ENCODE assay signal across 12 mouse cellular contexts in the genomic region with DNA sequence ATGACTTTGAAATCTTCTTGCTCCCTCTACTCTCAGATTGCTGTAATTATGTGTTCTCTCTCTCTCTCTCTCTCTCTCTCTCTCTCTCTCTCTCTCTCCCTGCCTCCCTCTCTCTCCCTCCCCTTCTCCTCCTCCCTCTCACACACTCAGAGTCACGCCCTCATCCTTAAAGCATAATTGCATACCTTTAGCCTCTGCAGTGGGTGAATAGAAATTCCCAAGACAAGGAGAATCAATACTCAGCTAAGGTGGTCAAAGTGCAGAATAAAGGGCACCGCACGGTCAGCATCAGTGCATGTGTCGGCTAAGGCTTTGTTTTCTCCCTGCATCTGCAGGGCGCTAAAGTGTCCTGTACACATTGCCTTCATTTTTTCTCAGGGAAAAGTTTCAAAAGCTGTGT.
A peak's percentile ranks its signal among the peaks of the same experiment; 100 is the strongest.
DNase-seq lines count a peak whose midpoint lies in the region; ATAC-seq and TF ChIP-seq lines count a peak whose summit lies in the region.
"Had no signal": no experiment of that assay in that cellular context is flagged by ENCODE, and none has a peak within 500 bp of the region (broad histone marks: within the 10 kb centered on the region; RNA-seq: fewer than 3 reads in every experiment).

No protein-coding gene starts in this region.

- H3K27ac ChIP-seq in left cerebral cortex, adult 2 months, result peak overlapping the region; percentile 18; the same call in 1 of the 2 replicates
- H3K27ac ChIP-seq in forebrain, embryonic 13.5 days, result peak overlapping the region; percentile 44; the same call in 1 of the 2 replicates
- H3K27ac ChIP-seq in limb, embryonic 10.5 days, result peak overlapping the region; percentile 42; the same call in 1 of the 2 replicates
- H3K27ac ChIP-seq in stomach, embryonic 15.5 days, result peak overlapping the region; percentile 57

- no peak overlapping the region for H3K4me3 ChIP-seq in left cerebral cortex, adult 2 months
- H3K4me3 ChIP-seq in forebrain, embryonic 13.5 days, result peak overlapping the region; percentile 7; the same call in 1 of the 2 replicates
- H3K4me3 ChIP-seq in limb, embryonic 10.5 days, result no peak overlapping the region
- no peak overlapping the region for H3K4me3 ChIP-seq in stomach, embryonic 15.5 days (replicated peaks)

- WGBS in forebrain, embryonic 13.5 days, result 12% methylated on average over 5 of the region's 5 CpGs
- WGBS in limb, embryonic 10.5 days, result 66% methylated on average over 5 of the region's 5 CpGs
- WGBS in stomach, embryonic 15.5 days, result 38% methylated on average over 5 of the region's 5 CpGs

- DNase-seq in left cerebral cortex, adult 2 months (ENCODE audit: extremely low spot score in 1 of 2, low spot score in 2 of 2), result no peak
- DNase-seq in left cerebral cortex, adult 18-20 months (ENCODE audit: low spot score in 2 of 2), result no peak
- DNase-seq in limb, embryonic 10.5 days (ENCODE audit: low spot score), result no peak
- DNase-seq in ovary, postnatal 36 days (ENCODE audit: low spot score), result no peak
- DNase-seq in layer of hippocampus, adult 8-10 months (ENCODE audit: low spot score in 2 of 2), result no peak
- no peak for DNase-seq in adipocyte (ENCODE audit: low spot score)
- DNase-seq: adrenal gland, postnatal 36 days; heart, postnatal 14 days; lung, postnatal 10 days had no signal

- peaks cover 10% of the 10 kb centered on the region for H3K4me1 ChIP-seq in forebrain, embryonic 13.5 days
- peaks cover 18% of the 10 kb centered on the region for H3K4me1 ChIP-seq in limb, embryonic 10.5 days
- peaks cover 3% of the 10 kb centered on the region; the same call in 1 of the 2 replicates for H3K4me1 ChIP-seq in stomach, embryonic 15.5 days

- no peaks in the 10 kb centered on the region for H3K27me3 ChIP-seq in forebrain, embryonic 13.5 days
- no peaks in the 10 kb centered on the region for H3K27me3 ChIP-seq in limb, embryonic 10.5 days (ENCODE audit: low read depth, poor library complexity, severe bottlenecking)
- no peaks in the 10 kb centered on the region for H3K27me3 ChIP-seq in stomach, embryonic 15.5 days (replicated peaks)

- intact Hi-C loops in left cerebral cortex, adult 2 months (cut with DNase I), result no loop called here

- no peaks in the 10 kb centered on the region for H3K36me3 ChIP-seq in forebrain, embryonic 13.5 days (ENCODE audit: poor library complexity, severe bottlenecking)
- no peaks in the 10 kb centered on the region for H3K36me3 ChIP-seq in limb, embryonic 10.5 days
- H3K36me3 ChIP-seq in stomach, embryonic 15.5 days, result no peaks in the 10 kb centered on the region

- TF ChIP-seq CTCF in left cerebral cortex, adult 2 months (IDR thresholded peaks at IDR 0.05), result no peak

- peak overlapping the region; percentile 42 for H3K4me2 ChIP-seq in forebrain, embryonic 13.5 days
- no peak overlapping the region for H3K4me2 ChIP-seq in stomach, embryonic 15.5 days

- no peaks in the 10 kb centered on the region for H3K9me3 ChIP-seq in forebrain, embryonic 13.5 days (replicated peaks)
- no peaks in the 10 kb centered on the region for H3K9me3 ChIP-seq in limb, embryonic 10.5 days (replicated peaks)
- no peaks in the 10 kb centered on the region for H3K9me3 ChIP-seq in stomach, embryonic 15.5 days

- peak; percentile 61 for ATAC-seq in forebrain, embryonic 13.5 days
- ATAC-seq in stomach, embryonic 15.5 days (ENCODE audit: insufficient read depth, low FRiP score, low read depth), result peak; percentile 70
- ATAC-seq: CD4-positive, CD25-positive, alpha-beta regulatory T cell, adult 4 months had no signal

- H3K9ac ChIP-seq in forebrain, embryonic 13.5 days, result 0 out of 2 replicates have a peak overlapping the region, but pooled peaks have one; percentile 30
- no peak overlapping the region for H3K9ac ChIP-seq in stomach, embryonic 15.5 days
